Comparison of ENCODE assay signal across 22 mouse cellular contexts in the genomic region with DNA sequence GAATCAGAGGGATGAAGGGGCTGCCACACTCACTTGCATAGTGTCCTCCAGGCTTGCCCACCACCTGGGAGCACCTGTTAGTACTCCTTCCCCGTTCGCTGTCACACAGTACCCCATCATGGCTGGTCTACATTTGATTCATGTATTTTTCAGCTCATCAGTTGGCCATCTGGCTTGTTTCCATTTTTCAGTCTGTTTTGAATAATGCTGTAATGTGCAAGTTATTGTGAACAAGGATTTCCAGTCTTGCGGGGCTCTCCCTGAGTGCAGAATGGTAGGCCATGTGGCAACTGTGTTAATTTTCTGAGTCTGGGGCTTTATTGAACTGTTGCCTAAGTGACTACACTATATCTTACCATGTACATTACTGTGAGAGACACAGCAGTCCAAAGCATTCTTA.
DNase-seq lines count a peak whose midpoint lies in the region; ATAC-seq and TF ChIP-seq lines count a peak whose summit lies in the region.
"Had no signal": no experiment of that assay in that cellular context is flagged by ENCODE, and none has a peak within 500 bp of the region (broad histone marks: within the 10 kb centered on the region; RNA-seq: fewer than 3 reads in every experiment).

No protein-coding gene starts in this region.

- ATAC-seq in forebrain, embryonic 14.5 days, result no peak
- no peak for ATAC-seq in forebrain, embryonic 13.5 days
- ATAC-seq in lung, embryonic 14.5 days (ENCODE audit: insufficient read depth), result no peak
- ATAC-seq in limb, embryonic 13.5 days (ENCODE audit: low FRiP score, low read depth), result no peak
- ATAC-seq: activated CD4-positive, CD25-positive, alpha-beta regulatory T cell, adult 4 months; CD4-positive, CD25-positive, alpha-beta regulatory T cell, adult 4 months; Patski had no signal

- no peak overlapping the region for H3K27ac ChIP-seq in forebrain, embryonic 14.5 days (ENCODE audit: low read depth, low read length)
- no peak overlapping the region for H3K27ac ChIP-seq in forebrain, embryonic 13.5 days
- H3K27ac ChIP-seq in lung, embryonic 14.5 days (ENCODE audit: low read depth), result no peak overlapping the region
- peak overlapping the region; percentile 4; the same call in 1 of the 2 replicates for H3K27ac ChIP-seq in CH12.LX (ENCODE audit: insufficient read depth, low read depth)
- H3K27ac ChIP-seq in limb, embryonic 13.5 days, result peak overlapping the region; percentile 73
- H3K27ac ChIP-seq: embryonic facial prominence, embryonic 15.5 days; hindbrain, embryonic 10.5 days; hindbrain, embryonic 14.5 days had no signal

- 59% methylated on average over 3 of the region's 3 CpGs for WGBS in forebrain, embryonic 14.5 days
- 70% methylated on average over 3 of the region's 3 CpGs for WGBS in forebrain, embryonic 13.5 days
- WGBS in lung, embryonic 14.5 days, result 53% methylated on average over 3 of the region's 3 CpGs
- 48% methylated on average over 3 of the region's 3 CpGs for WGBS in limb, embryonic 13.5 days

- peak; percentile 37 for DNase-seq in forebrain, embryonic 14.5 days (ENCODE audit: low spot score)
- peak; percentile 44 for DNase-seq in lung, embryonic 14.5 days
- no peak for DNase-seq in lung, postnatal 14 days
- DNase-seq in CH12.LX (ENCODE audit: extremely low read depth), result no peak
- no peak for DNase-seq in left cerebral cortex, adult 8-10 months (ENCODE audit: low spot score in 2 of 2)
- DNase-seq: adrenal gland, adult 2 months; adrenal gland, postnatal 25 days; B cell, adult 2 months; cerebellum, adult 2 months; cerebellum, postnatal 10 days; embryo, embryonic 11 days; gastrocnemius, postnatal 10 days had no signal

- dilution Hi-C loops in CH12.LX (cut with MboI; ENCODE audit: extremely low pct_ligation_motif_present, extremely low pct_unique_long_range_greater_than_20kb, low sequenced_read_pairs), result no loop called here

- TF ChIP-seq CTCF in lung, embryonic 14.5 days (IDR thresholded peaks at IDR 0.05; ENCODE audit: low read depth), result no peak
- no peak for TF ChIP-seq CTCF in CH12.LX (conservative IDR thresholded peaks at IDR 0.05 in 1 of 2, IDR thresholded peaks at IDR 0.05 in 1 of 2; ENCODE audit: low read depth in 2 of 2, low read length in 2 of 2)

- in situ Hi-C loops in CH12.LX (cut with MboI; ENCODE audit: low pct_ligation_motif_present, low pct_unique_long_range_greater_than_20kb, low sequenced_read_pairs), result no loop called here

- no peak overlapping the region for H3K4me3 ChIP-seq in forebrain, embryonic 14.5 days (ENCODE audit: low read depth, low read length)
- H3K4me3 ChIP-seq in forebrain, embryonic 13.5 days, result no peak overlapping the region
- no peak overlapping the region for H3K4me3 ChIP-seq in lung, embryonic 14.5 days (ENCODE audit: low read depth, low read length)
- no peak overlapping the region for H3K4me3 ChIP-seq in CH12.LX (replicated peaks in 1 of 3; ENCODE audit: low read depth in 2 of 3, low read length in 2 of 3, poor library complexity in 1 of 3)
- no peak overlapping the region for H3K4me3 ChIP-seq in limb, embryonic 13.5 days
- H3K4me3 ChIP-seq: embryonic facial prominence, embryonic 15.5 days; erythroblast, embryonic 14.5 days; heart, embryonic 12.5 days; hindbrain, embryonic 10.5 days had no signal

- TF ChIP-seq EP300 in CH12.LX (IDR thresholded peaks at IDR 0.05; ENCODE audit: low read length), result no peak; the same call in 1 of the 2 replicates

- no peak overlapping the region for H3K4me2 ChIP-seq in forebrain, embryonic 14.5 days (ENCODE audit: low read length)
- no peak overlapping the region for H3K4me2 ChIP-seq in forebrain, embryonic 13.5 days
- H3K4me2 ChIP-seq in lung, embryonic 14.5 days, result no peak overlapping the region
- H3K4me2 ChIP-seq in CH12.LX (ENCODE audit: insufficient read depth, low read depth, poor library complexity, severe bottlenecking), result no peak overlapping the region
- H3K4me2 ChIP-seq in limb, embryonic 13.5 days (replicated peaks), result no peak overlapping the region
- H3K4me2 ChIP-seq: embryonic facial prominence, embryonic 15.5 days; heart, embryonic 12.5 days; hindbrain, embryonic 14.5 days had no signal

- peaks cover 13% of the 10 kb centered on the region for H3K4me1 ChIP-seq in forebrain, embryonic 14.5 days (ENCODE audit: control insufficient read depth, insufficient read depth, low read length)
- H3K4me1 ChIP-seq in forebrain, embryonic 13.5 days, result peaks cover 23% of the 10 kb centered on the region
- H3K4me1 ChIP-seq in lung, embryonic 14.5 days (ENCODE audit: insufficient read depth), result peaks cover 54% of the 10 kb centered on the region
- peaks cover 0 to 30% of the 10 kb centered on the region in 2 experiments; a peak in 2 of 4 replicates for H3K4me1 ChIP-seq in CH12.LX (ENCODE audit: control insufficient read depth in 1 of 2, insufficient read depth in 2 of 2)
- peaks cover 68% of the 10 kb centered on the region for H3K4me1 ChIP-seq in limb, embryonic 13.5 days

- no peak for TF ChIP-seq POLR2A in CH12.LX (IDR thresholded peaks at IDR 0.05; ENCODE audit: low read depth, low read length)

- no peak overlapping the region for H3K9ac ChIP-seq in forebrain, embryonic 14.5 days (ENCODE audit: low read length)
- no peak overlapping the region for H3K9ac ChIP-seq in forebrain, embryonic 13.5 days
- H3K9ac ChIP-seq in lung, embryonic 14.5 days, result no peak overlapping the region
- H3K9ac ChIP-seq in CH12.LX (ENCODE audit: insufficient read depth, low read depth), result no peak overlapping the region
- H3K9ac ChIP-seq in limb, embryonic 13.5 days, result no peak overlapping the region
- H3K9ac ChIP-seq: embryonic facial prominence, embryonic 15.5 days; heart, embryonic 12.5 days; hindbrain, embryonic 14.5 days had no signal

- no peak for TF ChIP-seq RAD21 in CH12.LX (IDR thresholded peaks at IDR 0.05; ENCODE audit: low read depth, low read length)

- H3K79me2 ChIP-seq in CH12.LX (replicated peaks; ENCODE audit: control insufficient read depth, extremely low read depth, insufficient read depth, poor library complexity, severe bottlenecking), result no peaks in the 10 kb centered on the region

- H3K36me3 ChIP-seq in forebrain, embryonic 14.5 days (ENCODE audit: control insufficient read depth, insufficient read depth, low read length), result no peaks in the 10 kb centered on the region
- H3K36me3 ChIP-seq in forebrain, embryonic 13.5 days (ENCODE audit: poor library complexity, severe bottlenecking), result no peaks in the 10 kb centered on the region
- H3K36me3 ChIP-seq in lung, embryonic 14.5 days (ENCODE audit: insufficient read depth), result no peaks in the 10 kb centered on the region
- no peaks in the 10 kb centered on the region for H3K36me3 ChIP-seq in CH12.LX (replicated peaks in 1 of 2; ENCODE audit: control insufficient read depth in 1 of 2, insufficient read depth in 1 of 2, low read length in 1 of 2)
- H3K36me3 ChIP-seq in limb, embryonic 13.5 days, result no peaks in the 10 kb centered on the region
- H3K36me3 ChIP-seq: embryonic facial prominence, embryonic 15.5 days; heart, embryonic 12.5 days; hindbrain, embryonic 10.5 days had no signal

- no peaks in the 10 kb centered on the region for H3K27me3 ChIP-seq in forebrain, embryonic 14.5 days (replicated peaks; ENCODE audit: control insufficient read depth, insufficient read depth, low read length)
- H3K27me3 ChIP-seq in forebrain, embryonic 13.5 days, result no peaks in the 10 kb centered on the region
- no peaks in the 10 kb centered on the region for H3K27me3 ChIP-seq in lung, embryonic 14.5 days (ENCODE audit: insufficient read depth, low read length)
- H3K27me3 ChIP-seq in CH12.LX (replicated peaks), result no peaks in the 10 kb centered on the region
- H3K27me3 ChIP-seq in limb, embryonic 13.5 days, result no peaks in the 10 kb centered on the region
- H3K27me3 ChIP-seq: embryonic facial prominence, embryonic 15.5 days; heart, embryonic 12.5 days; Patski had no signal

- no peaks in the 10 kb centered on the region for H3K9me3 ChIP-seq in forebrain, embryonic 14.5 days (replicated peaks; ENCODE audit: control insufficient read depth, low read length)
- H3K9me3 ChIP-seq in forebrain, embryonic 13.5 days (replicated peaks), result no peaks in the 10 kb centered on the region
- H3K9me3 ChIP-seq in lung, embryonic 14.5 days (ENCODE audit: low read depth, low read length), result no peaks in the 10 kb centered on the region
- H3K9me3 ChIP-seq in CH12.LX (replicated peaks; ENCODE audit: low read length), result no peaks in the 10 kb centered on the region
- no peaks in the 10 kb centered on the region for H3K9me3 ChIP-seq in limb, embryonic 13.5 days
- H3K9me3 ChIP-seq: embryonic facial prominence, embryonic 15.5 days; heart, embryonic 12.5 days; hindbrain, embryonic 10.5 days had no signal

TF ChIP-seq in CH12.LX, 34 proteins besides CTCF, POLR2A, EP300 and RAD21:
- no peak for TF ChIP-seq MAFK (IDR thresholded peaks at IDR 0.05; ENCODE audit: insufficient replicate concordance, low read length)
- 0 out of 2 replicates have a peak, but pooled peaks have one; percentile 19 for TF ChIP-seq MYC (IDR thresholded peaks at IDR 0.05; ENCODE audit: low read depth, low read length)
- peak; percentile 48; the same call in 1 of the 2 replicates for TF ChIP-seq MEF2A (IDR thresholded peaks at IDR 0.05; ENCODE audit: borderline replicate concordance, low read depth, low read length)
- peak; percentile 74; the same call in 1 of the 2 replicates for TF ChIP-seq ETS1 (conservative IDR thresholded peaks at IDR 0.05; ENCODE audit: low read depth, low read length)
- 0 out of 2 replicates have a peak, but pooled peaks have one; percentile 30 for TF ChIP-seq TCF12 (IDR thresholded peaks at IDR 0.05; ENCODE audit: low read depth, low read length)
- no peak for TF ChIP-seq MXI1 (IDR thresholded peaks at IDR 0.05; ENCODE audit: low read depth, low read length)
- TF ChIP-seq RCOR1 (conservative IDR thresholded peaks at IDR 0.05; ENCODE audit: low read depth, low read length), result no peak
TF ChIP-seq in CH12.LX: peak in this region for 4.

Comparison
In these comparisons a context has a peak if more than half of its experiments do, and no peak if none do; other contexts are left out.
1. DNase-seq: peak in forebrain, embryonic 14.5 days (single experiment) and lung, embryonic 14.5 days (single experiment); none in lung, postnatal 14 days (single experiment), CH12.LX (single experiment) and left cerebral cortex, adult 8-10 months (0 of 2).
2. H3K27ac ChIP-seq: peak in CH12.LX (single experiment) and limb, embryonic 13.5 days (single experiment); none in forebrain, embryonic 14.5 days (single experiment), forebrain, embryonic 13.5 days (single experiment) and lung, embryonic 14.5 days (single experiment).